In genomic region chr3:157924692-157925328, GRCm38 (mm10) we compare ENCODE assay signal across 8 mouse cellular contexts. TPM values are rescaled to one million over a fixed set of nuclear protein-coding genes. Genes with fewer than 3 reads are reported as not detected.
DNase-seq lines count a peak whose midpoint lies in the region; ATAC-seq lines count a peak whose summit lies in the region.

Cth (minus strand) TSS chr3:157925077.

- intact Hi-C loops in gastrocnemius, postnatal 14 days (cut with DNase I; ENCODE audit: low total_unique reads): no loop called here

- peak; percentile 97 for DNase-seq in adrenal gland, adult 2 months
- DNase-seq in embryo, embryonic 11 days: peak; percentile 95
- DNase-seq in gastrocnemius, postnatal 14 days: peak; percentile 88
- peak; percentile 70 for DNase-seq in induced T-regulatory cell, adult 2 months (ENCODE audit: low read depth)
- peak; percentile 66 to 87 for DNase-seq in left cerebral cortex, adult 8-10 months (ENCODE audit: low spot score in 2 of 2)
- peak; percentile 90 to 93 for DNase-seq in right cerebral cortex, postnatal 10 days (ENCODE audit: low spot score in 2 of 2)
- DNase-seq in urinary bladder, postnatal 14 days (ENCODE audit: low spot score): peak; percentile 91

- ATAC-seq in megakaryocyte, adult 5-6 weeks (ENCODE audit: poor library complexity, severe bottlenecking): peak; percentile 97

RNA-seq across cellular contexts. Expression of gene Cth, which starts in this region (rescaled TPM):
- 10 to 100 TPM; 20.1 to 39.1 TPM for total RNA-seq in adrenal gland, adult 2 months (2021)
- polyA plus RNA-seq in adrenal gland, adult 2 months (2012; rRNA removed): 10.4 and 21.6 TPM in 2 replicates
- total RNA-seq in gastrocnemius, postnatal 14 days (2021): 1 to 10 TPM; 1.1 to 2.1 TPM
- total RNA-seq in left cerebral cortex, adult 8-10 months (2022): 1 to 10 TPM; 3.5 to 6.3 (median 4.9) TPM
- total RNA-seq in megakaryocyte, adult 5-6 weeks (2015): 0.22 and 1.8 TPM in 2 replicates
- total RNA-seq in megakaryocyte, adult 5-6 weeks (2017): not detected in 2 replicates

Comparison
In these comparisons a context has a peak if more than half of its experiments do, and no peak if none do; other contexts are left out.
1. Peak in every context shown above with its lines: DNase-seq and ATAC-seq.